Mouse (Mus musculus) kidney, embryonic 16.5 days (tissue): ENCODE measurements at regions not wholly inside any gene's neighbourhood (a gene's known extent, or its start where the extent isn't known, plus 50 kb on each side); places are given as distances from the start of the nearest gene placed in this dataset.

Source experiments
- ATAC-seq: fragments of 200-750 bp; cut with Nextera tagmentation; 2 replicates; pipeline ENCODE4 v1.8.0; 2017; ENCODE audit warnings: moderate TSS enrichment; ENCODE audit not compliant: low FRiP score, low TSS enrichment
- H3K27ac ChIP-seq: fragments of 300-500 bp; sonication (generic); 2 replicates; pipeline ENCODE4 v1.5.1; 2014; ENCODE audit warnings: low read length
- H3K27me3 ChIP-seq: fragments of 300-500 bp; sonication (generic); 2 replicates; pipeline ENCODE4 v1.6.1; 2014; ENCODE audit warnings: low read length, control low read depth, mixed read lengths; ENCODE audit not compliant: insufficient read depth
- H3K36me3 ChIP-seq: fragments of 300-500 bp; sonication (generic); 2 replicates; pipeline ENCODE4 v1.6.1; 2014; ENCODE audit warnings: low read length, control low read depth, mixed read lengths; ENCODE audit not compliant: insufficient read depth
- H3K4me1 ChIP-seq: fragments of 300-500 bp; sonication (generic); 2 replicates; pipeline ENCODE4 v1.6.1; 2014; ENCODE audit warnings: low read length, control low read depth, mixed read lengths; ENCODE audit not compliant: insufficient read depth
- H3K4me2 ChIP-seq: fragments of 300-500 bp; sonication (generic); replicated peaks from 2 replicates; pipeline ENCODE4 v1.6.1; 2014; ENCODE audit warnings: low read depth, low read length
- H3K4me3 ChIP-seq: fragments of 300-500 bp; sonication (generic); 2 replicates; pipeline ENCODE4 v1.5.1; 2014; ENCODE audit warnings: mild to moderate bottlenecking, low read length
- H3K9ac ChIP-seq: fragments of 300-500 bp; sonication (generic); replicated peaks from 2 replicates; pipeline ENCODE4 v1.6.1; 2014; ENCODE audit warnings: low read length
- H3K9me3 ChIP-seq: fragments of 300-500 bp; sonication (generic); 2 replicates; pipeline ENCODE4 v1.6.1; 2016; ENCODE audit warnings: low read length, control low read depth
- WGBS: fragments of 180-500 bp; shearing (Covaris S2); extraction: QIAGEN DNeasy Blood & Tissue Kit; methylation state at CpG from one replicate; pipeline ENCODE4 v1.1.7; 2014; 5-methylcytosine and 5-hydroxymethylcytosine counted together

- Histone ChIP-seq H3K27me3 (no peaks in the 10 kb centered on the region), H3K4me2 (peak overlapping the region; percentile 38), H3K4me3 (peak overlapping the region; percentile 11; the same call in 1 of the 2 replicates), H3K9ac (no peak overlapping the region), H3K27ac (no peak overlapping the region), H3K4me1 (0 out of 2 replicates have a peak, but pooled peaks cover 4% of the 10 kb centered on the region), H3K36me3 (no peaks in the 10 kb centered on the region), H3K9me3 (no peaks in the 10 kb centered on the region)
- WGBS: 50% methylated on average over 11 of the region's 11 CpGs
- peak; percentile 39; the same call in 1 of the 2 replicates for ATAC-seq
Observed at GRCm38 (mm10) chr1:69331418-69332254, 223.8 kb upstream of the Erbb4 start.

DNA sequence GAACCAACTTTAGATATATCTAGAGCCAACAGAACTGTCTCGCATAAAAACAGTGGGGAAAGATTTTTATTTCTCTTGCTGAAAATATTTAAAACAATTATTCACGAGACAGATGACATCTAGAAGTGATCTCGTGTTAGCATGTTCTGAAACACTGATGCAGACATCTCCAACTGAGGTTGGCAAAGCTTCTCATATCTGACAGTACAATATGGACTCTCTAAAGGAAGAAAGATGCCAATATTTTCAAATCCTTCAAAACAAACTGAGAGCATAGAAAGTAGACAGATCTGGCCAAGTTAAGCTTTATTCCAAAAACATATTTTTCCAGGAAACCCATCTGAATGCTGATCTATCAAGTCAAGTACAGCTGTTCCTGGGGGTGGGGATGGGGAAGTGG, 221.5 kb upstream of the Erbb4 start:
- Histone ChIP-seq H3K36me3 (no peaks in the 10 kb centered on the region), H3K27ac (no peak overlapping the region), H3K27me3 (no peaks in the 10 kb centered on the region), H3K4me2 (no peak overlapping the region), H3K4me3 (no peak overlapping the region), H3K4me1 (0 out of 2 replicates have a peak, but pooled peaks cover 4% of the 10 kb centered on the region), H3K9me3 (no peaks in the 10 kb centered on the region), H3K9ac (no peak overlapping the region)
- 69% methylated on average over 3 of the region's 3 CpGs for WGBS
- ATAC-seq: no peak

DNA sequence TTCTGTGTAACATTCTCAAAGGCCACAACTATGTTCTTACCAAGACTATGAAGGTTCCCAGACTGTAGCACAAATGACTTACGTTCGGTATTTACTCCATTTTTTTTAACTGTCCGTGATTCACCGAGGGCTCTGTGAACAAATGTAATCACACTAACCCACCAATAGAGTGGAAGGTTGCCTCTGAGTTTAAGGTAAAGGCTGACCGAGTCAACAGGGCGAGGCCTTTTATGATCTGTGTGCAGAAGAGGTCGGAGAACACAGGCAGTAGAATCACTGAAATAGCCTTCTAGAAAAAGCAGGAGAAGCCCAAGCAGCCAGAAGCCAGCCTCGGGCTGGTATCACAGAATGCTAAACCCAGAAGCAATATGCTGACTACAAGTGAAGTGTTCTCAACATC, 218.9 kb upstream of the Erbb4 start:
- Histone ChIP-seq H3K36me3 (no peaks in the 10 kb centered on the region), H3K4me3 (no peak overlapping the region), H3K9ac (no peak overlapping the region), H3K27me3 (no peaks in the 10 kb centered on the region), H3K4me1 (0 out of 2 replicates have a peak, but pooled peaks cover under 1% of the 10 kb centered on the region), H3K9me3 (no peaks in the 10 kb centered on the region), H3K4me2 (no peak overlapping the region), H3K27ac (no peak overlapping the region)
- ATAC-seq: no peak
- 86% methylated on average over 8 of the region's 8 CpGs for WGBS

DNA sequence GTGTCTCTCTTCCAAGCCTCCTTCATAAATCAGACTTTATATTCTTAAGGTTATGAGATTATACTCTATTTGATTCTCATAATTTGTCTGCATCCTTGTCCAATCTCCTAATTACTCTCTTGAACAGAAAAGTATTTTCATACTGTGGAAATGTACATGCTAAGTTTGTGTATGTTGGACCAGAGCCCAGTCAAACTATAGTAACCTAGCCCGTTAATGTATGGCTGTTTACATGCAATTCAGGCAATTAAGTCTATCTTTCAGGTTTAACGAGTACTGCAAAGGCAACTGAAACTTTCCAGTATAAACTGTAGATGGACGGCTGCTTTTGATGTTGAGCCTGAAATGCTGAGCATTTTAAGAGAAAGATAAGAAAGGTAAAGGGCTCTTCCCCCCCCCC, 211.7 kb upstream of the Erbb4 start:
- no peaks in the 10 kb centered on the region for H3K27me3 ChIP-seq
- ATAC-seq: no peak
- H3K9ac ChIP-seq: no peak overlapping the region
- 42% methylated on average over 3 of the region's 3 CpGs for WGBS
- H3K4me1 ChIP-seq: no peaks in the 10 kb centered on the region
- H3K4me3 ChIP-seq: no peak overlapping the region
- H3K4me2 ChIP-seq: no peak overlapping the region
- no peaks in the 10 kb centered on the region for H3K36me3 ChIP-seq
- no peak overlapping the region for H3K27ac ChIP-seq
- H3K9me3 ChIP-seq: no peaks in the 10 kb centered on the region

DNA sequence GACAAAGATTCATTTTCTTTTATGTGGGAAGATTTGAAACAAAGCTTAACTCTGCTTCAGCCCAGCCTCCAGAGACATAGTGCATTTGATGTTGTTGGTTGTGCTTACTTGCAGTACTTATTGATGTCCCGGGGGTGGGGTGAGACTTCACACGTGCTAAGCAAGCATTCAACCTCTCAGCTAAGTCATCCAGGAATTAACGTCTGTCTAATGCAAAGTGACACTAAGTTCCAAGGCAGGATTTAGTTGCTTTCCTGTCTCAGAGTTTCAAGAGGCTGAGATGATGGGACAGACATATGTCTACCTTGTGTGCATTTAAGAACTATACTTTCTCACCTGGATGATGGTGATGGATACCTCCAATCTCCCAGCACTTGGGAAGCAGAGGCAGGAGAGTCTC, 189.0 kb upstream of the Erbb4 start:
- no peak overlapping the region for H3K27ac ChIP-seq
- H3K4me3 ChIP-seq: no peak overlapping the region
- 69% methylated on average over 3 of the region's 3 CpGs for WGBS
- no peaks in the 10 kb centered on the region for H3K36me3 ChIP-seq
- H3K4me2 ChIP-seq: no peak overlapping the region
- no peaks in the 10 kb centered on the region for H3K4me1 ChIP-seq
- H3K9me3 ChIP-seq: no peaks in the 10 kb centered on the region
- no peak overlapping the region for H3K9ac ChIP-seq
- ATAC-seq: no peak
- no peaks in the 10 kb centered on the region for H3K27me3 ChIP-seq

DNA sequence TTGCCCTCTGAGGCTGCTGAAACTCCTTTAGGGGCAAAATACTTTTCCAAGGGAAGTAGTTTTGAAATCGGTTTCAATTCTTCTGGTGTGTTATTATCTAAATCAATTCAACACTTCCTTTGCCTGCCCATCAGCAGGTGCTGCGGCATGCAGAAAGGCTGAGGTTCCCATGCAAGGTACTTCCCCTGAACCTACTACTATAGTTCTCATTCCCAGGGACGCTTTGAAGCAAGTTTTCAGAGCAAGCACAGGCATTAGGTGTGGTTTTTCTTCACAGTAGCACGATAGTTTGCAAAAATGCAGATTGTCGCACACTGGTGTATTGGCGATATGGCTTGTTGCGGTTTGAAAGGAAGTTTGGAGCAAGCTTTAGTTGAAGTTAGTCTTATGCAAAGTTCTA, 183.5 kb upstream of the Erbb4 start:
- 89% methylated on average over 7 of the region's 7 CpGs for WGBS
- H3K4me1 ChIP-seq: no peaks in the 10 kb centered on the region
- no peak for ATAC-seq

GRCm38 (mm10) chr1:69286374-69286773, 178.5 kb upstream of the Erbb4 start:
- Histone ChIP-seq H3K4me2 (no peak overlapping the region), H3K9ac (no peak overlapping the region), H3K4me3 (no peak overlapping the region), H3K27ac (no peak overlapping the region), H3K27me3 (no peaks in the 10 kb centered on the region), H3K36me3 (no peaks in the 10 kb centered on the region), H3K9me3 (no peaks in the 10 kb centered on the region), H3K4me1 (no peaks in the 10 kb centered on the region)
- WGBS: 17% methylated on average over 3 of the region's 3 CpGs
- no peak for ATAC-seq

More for the DNA sequence above, 183.5 kb upstream of the Erbb4 start:
- Histone ChIP-seq H3K9me3 (no peaks in the 10 kb centered on the region), H3K4me3 (no peak overlapping the region), H3K36me3 (no peaks in the 10 kb centered on the region), H3K27ac (no peak overlapping the region), H3K27me3 (no peaks in the 10 kb centered on the region), H3K4me2 (no peak overlapping the region), H3K9ac (no peak overlapping the region)

DNA sequence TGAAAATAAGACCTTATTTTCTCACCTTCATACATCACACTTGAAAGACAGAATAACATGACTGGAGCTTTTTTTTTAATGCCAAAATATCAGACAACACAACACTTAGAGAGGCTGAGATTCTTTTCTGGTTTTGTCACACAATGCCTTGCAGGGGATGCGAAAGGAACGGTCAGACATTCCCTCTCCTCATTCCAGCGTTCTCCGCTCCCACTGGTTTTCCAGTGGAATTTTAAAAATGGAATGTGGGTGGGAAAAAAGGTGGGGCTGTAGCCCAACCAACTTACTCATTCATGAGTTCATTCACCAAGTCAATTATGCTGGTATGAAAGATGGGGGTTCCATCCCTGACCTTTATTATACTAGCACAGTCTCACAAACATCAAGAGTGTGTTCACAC, 169.6 kb upstream of the Erbb4 start:
- no peaks in the 10 kb centered on the region for H3K27me3 ChIP-seq
- H3K4me2 ChIP-seq: no peak overlapping the region
- ATAC-seq: no peak
- H3K9me3 ChIP-seq: no peaks in the 10 kb centered on the region
- no peak overlapping the region for H3K27ac ChIP-seq
- H3K4me3 ChIP-seq: no peak overlapping the region
- H3K36me3 ChIP-seq: no peaks in the 10 kb centered on the region
- WGBS: 62% methylated on average over 4 of the region's 4 CpGs
- no peak overlapping the region for H3K9ac ChIP-seq
- no peaks in the 10 kb centered on the region for H3K4me1 ChIP-seq

DNA sequence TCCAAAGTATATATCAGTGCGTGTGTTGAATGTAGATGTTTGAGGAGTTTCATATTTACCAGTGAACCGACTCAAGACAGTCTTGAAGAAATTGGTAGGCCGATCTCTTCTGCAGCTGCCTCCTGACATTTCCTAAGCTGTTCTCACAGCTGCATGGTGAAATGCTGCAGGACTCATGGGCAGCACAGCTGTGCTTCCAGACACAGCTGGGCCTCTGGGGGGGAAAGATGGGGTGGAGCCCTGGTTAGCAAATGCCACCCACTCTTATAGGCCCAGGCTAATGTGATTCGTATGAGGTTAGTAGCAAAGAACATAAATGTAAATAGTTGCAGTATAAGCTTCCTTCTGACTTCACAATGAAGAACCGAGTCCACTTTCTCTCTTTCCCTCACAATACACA, 139.8 kb upstream of the Erbb4 start:
- no peaks in the 10 kb centered on the region for H3K27me3 ChIP-seq
- H3K9ac ChIP-seq: no peak overlapping the region
- ATAC-seq: no peak
- no peak overlapping the region for H3K4me3 ChIP-seq
- H3K4me1 ChIP-seq: no peaks in the 10 kb centered on the region
- 80% methylated on average over 5 of the region's 5 CpGs for WGBS
- no peak overlapping the region for H3K27ac ChIP-seq
- H3K4me2 ChIP-seq: no peak overlapping the region
- H3K9me3 ChIP-seq: no peaks in the 10 kb centered on the region
- no peaks in the 10 kb centered on the region for H3K36me3 ChIP-seq

DNA sequence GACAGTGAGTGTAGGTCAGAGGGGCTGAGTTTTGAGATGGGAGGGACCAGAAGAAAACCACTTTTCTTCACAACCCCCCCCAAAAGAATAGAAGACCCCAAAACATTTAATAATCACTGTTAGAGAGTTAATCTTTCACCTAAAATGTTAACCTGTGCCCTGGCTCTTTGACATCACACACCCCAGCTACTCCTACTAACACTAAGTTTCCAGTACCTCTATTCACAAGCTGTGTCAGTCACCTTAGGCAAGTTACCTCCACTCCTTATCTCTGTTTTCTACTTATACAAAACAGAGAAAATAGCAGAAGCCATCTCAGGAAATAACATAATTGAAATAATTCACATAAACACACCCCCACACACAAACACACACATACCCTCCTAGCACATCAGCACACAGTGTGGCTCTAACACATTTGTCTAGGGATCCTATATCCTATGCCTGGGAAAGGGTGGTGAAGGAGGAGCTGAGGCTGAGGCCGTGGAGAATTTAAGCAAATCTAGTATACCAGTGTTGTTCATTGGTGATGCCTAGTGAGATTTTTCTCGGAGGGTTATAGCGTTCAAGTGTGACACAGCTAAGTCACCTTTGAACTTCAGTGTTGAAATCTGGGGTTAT, 134.5 kb upstream of the Erbb4 start:
- Histone ChIP-seq H3K4me3 (peak overlapping the region; percentile 42; the same call in 1 of the 2 replicates), H3K27me3 (no peaks in the 10 kb centered on the region), H3K27ac (no peak overlapping the region), H3K9me3 (no peaks in the 10 kb centered on the region), H3K36me3 (no peaks in the 10 kb centered on the region), H3K4me1 (peaks cover 3% of the 10 kb centered on the region; the same call in 1 of the 2 replicates), H3K4me2 (peak overlapping the region; percentile 56), H3K9ac (0 out of 2 replicates have a peak overlapping the region, but pooled peaks have one; percentile 53)
- peak; percentile 65; the same call in 1 of the 2 replicates for ATAC-seq
- WGBS: 79% methylated on average over 3 of the region's 3 CpGs
